Mouse (Mus musculus) kidney, postnatal 25 days (tissue): Measurements from ENCODE around the gene Itga5.

ENCODE experiments used
- DNase-seq, 2 experiments: peaks; one replicate each; pipeline ENCODE4 v3.0.0; 2021; ENCODE audit warnings: mixed read lengths in 2 of 2

Gene Itga5

GRCm38 (mm10) chr15:103308876-103309580 is 57.5 kb downstream of the Itga5 start:
- DNase-seq: peak in 1 of 2 experiments; percentile 44

GRCm38 (mm10) chr15:103308056-103308875 is 58.3 kb downstream of the Itga5 start:
- DNase-seq: peak; percentile 55 to 75

- DNase-seq: peak; percentile 93 to 97
Measured at GRCm38 (mm10) chr15:103307125-103307524, 59.4 kb downstream of the Itga5 start.

- peak; percentile 40 to 47 for DNase-seq
Measured at GRCm38 (mm10) chr15:103305792-103306645, 60.5 kb downstream of the Itga5 start.

- peak; percentile 99 for DNase-seq
Measured at GRCm38 (mm10) chr15:103305070-103305678, 61.4 kb downstream of the Itga5 start.

- peak in 1 of 2 experiments; percentile 37 for DNase-seq
Measured at GRCm38 (mm10) chr15:103304616-103304969, 62.0 kb downstream of the Itga5 start.

GRCm38 (mm10) chr15:103303916-103304615 is 62.5 kb downstream of the Itga5 start:
- no peak for DNase-seq

GRCm38 (mm10) chr15:103302341-103303021 is 64.1 kb downstream of the Itga5 start:
- DNase-seq: peak in 1 of 2 experiments; percentile 38

- peak in 1 of 2 experiments; percentile 33 for DNase-seq
Measured at GRCm38 (mm10) chr15:103301547-103302340, 64.8 kb downstream of the Itga5 start.

- no peak for DNase-seq
Measured at GRCm38 (mm10) chr15:103301046-103301445, 65.5 kb downstream of the Itga5 start.

- DNase-seq: no peak
Measured at GRCm38 (mm10) chr15:103300560-103300959, 66.0 kb downstream of the Itga5 start.

GRCm38 (mm10) chr15:103300067-103300471 is 66.5 kb downstream of the Itga5 start:
- peak; percentile 38 to 66 for DNase-seq

GRCm38 (mm10) chr15:103299644-103300043 is 66.9 kb downstream of the Itga5 start:
- DNase-seq: no peak

- DNase-seq: no peak
Measured at GRCm38 (mm10) chr15:103298861-103299616, 67.5 kb downstream of the Itga5 start.

GRCm38 (mm10) chr15:103298026-103298425 is 68.5 kb downstream of the Itga5 start:
- no peak for DNase-seq

GRCm38 (mm10) chr15:103297313-103297712 is 69.2 kb downstream of the Itga5 start:
- no peak for DNase-seq

- DNase-seq: no peak
Measured at GRCm38 (mm10) chr15:103295851-103296250, 70.7 kb downstream of the Itga5 start.

- DNase-seq: no peak
Measured at GRCm38 (mm10) chr15:103294649-103295048, 71.9 kb downstream of the Itga5 start.
